Mouse (Mus musculus) bone marrow, adult 2 months (tissue): ENCODE measurements around the gene Ubxn10.

Experiments
- CTCF ChIP-seq: fragments of 200-500 bp; IDR thresholded peaks from 2 replicates; pipeline ENCODE4 v1.5.1; 2011; ENCODE audit warnings: low read length, control low read depth; ENCODE audit not compliant: control insufficient read depth, insufficient read depth
- POLR2A ChIP-seq: fragments of 200-500 bp; IDR thresholded peaks from 2 replicates; pipeline ENCODE4 v1.6.1; 2011; ENCODE audit warnings: low read depth, mild to moderate bottlenecking, control low read depth, low read length, borderline replicate concordance; ENCODE audit not compliant: control insufficient read depth

DNA sequence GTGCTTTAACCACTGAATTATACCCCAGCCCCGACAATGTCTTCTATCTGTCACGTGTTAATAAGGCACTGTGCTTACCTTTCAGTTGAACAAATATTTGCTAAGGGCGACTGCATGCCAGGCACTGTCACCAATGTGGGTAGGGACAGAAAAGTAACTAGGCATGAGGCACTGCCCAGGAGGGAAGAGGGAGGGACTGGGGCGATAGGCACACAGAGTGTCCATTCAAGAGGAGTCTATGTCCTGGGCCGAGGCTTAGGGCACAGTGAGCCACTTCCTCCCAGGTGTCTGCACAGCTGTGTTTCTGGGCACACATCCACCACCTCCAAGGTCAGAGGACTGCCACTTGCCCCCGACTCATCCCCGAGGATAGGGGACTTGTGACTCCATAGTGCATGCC lies at the start of gene Ubxn10:
- no peak for TF ChIP-seq CTCF
- TF ChIP-seq POLR2A: no peak
